Mouse (Mus musculus) MEL (cell line): ENCODE measurements at regions not wholly inside any gene's neighbourhood (a gene's known extent, or its start where the extent isn't known, plus 50 kb on each side); places are given as distances from the start of the nearest gene placed in this dataset.

ENCODE experiments used
- MAZ ChIP-seq: IDR thresholded peaks from 2 replicates; pipeline ENCODE4 v1.6.1; 2012; ENCODE audit warnings: low read depth, mild to moderate bottlenecking, inconsistent platforms, low read length, improper control_type of control experiment
- ZNF384 ChIP-seq: IDR thresholded peaks from 2 replicates; pipeline ENCODE4 v1.6.1; 2012; ENCODE audit warnings: low read depth, mild to moderate bottlenecking, inconsistent platforms, low read length, improper control_type of control experiment

- TF ChIP-seq MAZ, result no peak
- no peak for TF ChIP-seq ZNF384
Observed at GRCm38 (mm10) chr13:112070757-112071156, 217.5 kb upstream of the Ankrd55 start.
